Mouse (Mus musculus): ENCODE results near the gene Numa1.

DNA sequence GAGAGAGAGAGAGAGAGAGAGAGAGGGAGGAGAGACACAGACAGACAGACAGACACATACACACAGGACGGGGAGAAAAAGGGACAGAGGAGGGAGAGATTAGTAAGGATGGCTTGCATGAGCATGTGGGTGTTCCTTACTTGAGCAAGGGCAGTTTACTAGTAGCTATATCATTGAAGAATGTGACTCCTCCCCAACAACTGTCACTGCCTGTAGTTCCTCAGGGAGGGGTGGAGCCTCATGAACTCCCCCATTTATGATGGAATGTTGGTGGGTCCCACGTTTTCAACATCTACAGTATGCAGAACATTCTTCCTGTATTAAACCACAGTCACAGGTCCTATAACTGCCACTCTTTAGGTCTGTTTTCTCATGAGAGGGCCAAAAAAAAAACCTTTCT, 18.2 kb downstream of the Numa1 start:
- no peak for TF ChIP-seq POLR2A (IDR thresholded peaks at IDR 0.05; ENCODE audit: low read depth, low read length)
- TF ChIP-seq CTCF (conservative IDR thresholded peaks at IDR 0.05; ENCODE audit: insufficient read depth, insufficient read length, low read depth, low read length), result no peak
